Mouse (Mus musculus) ES-Bruce4 (cell line): ENCODE results near the gene Abhd12. TPM values are rescaled to one million over a fixed set of nuclear protein-coding genes. Genes with fewer than 3 reads are reported as not detected.

ENCODE experiments used
- H3K27ac ChIP-seq: 2 replicates; pipeline ENCODE4 v1.5.1; 2012; ENCODE audit warnings: low read length, inconsistent platforms; ENCODE audit not compliant: insufficient read depth
- H3K27me3 ChIP-seq: 2 replicates; pipeline ENCODE4 v1.6.1; 2012; ENCODE audit warnings: mild to moderate bottlenecking, low read length, inconsistent platforms; ENCODE audit not compliant: control insufficient read depth, poor library complexity, insufficient read depth, severe bottlenecking
- H3K36me3 ChIP-seq: 2 replicates; pipeline ENCODE4 v1.6.1; 2012; ENCODE audit warnings: inconsistent platforms, mild to moderate bottlenecking, low read length, moderate library complexity; ENCODE audit not compliant: control insufficient read depth, poor library complexity, insufficient read depth, severe bottlenecking
- H3K4me1 ChIP-seq: one replicate; pipeline ENCODE4 v1.8.1; 2011; ENCODE audit warnings: low read length; ENCODE audit not compliant: control insufficient read depth, insufficient read depth
- H3K4me3 ChIP-seq: 2 replicates; pipeline ENCODE4 v1.5.1; 2011; ENCODE audit warnings: low read depth, mild to moderate bottlenecking, low read length
- H3K9ac ChIP-seq: 2 replicates; pipeline ENCODE4 v1.6.1; 2012; ENCODE audit warnings: low read depth, mild to moderate bottlenecking, inconsistent platforms; ENCODE audit not compliant: poor library complexity, severe bottlenecking
- H3K9me3 ChIP-seq: replicated peaks from 2 replicates; pipeline ENCODE4 v1.6.1; 2012; ENCODE audit warnings: mild to moderate bottlenecking, low read length, inconsistent platforms; ENCODE audit not compliant: control insufficient read depth, poor library complexity, insufficient read depth, severe bottlenecking
- CTCF ChIP-seq: IDR thresholded peaks from one replicate; pipeline ENCODE4 v1.8.1; 2011; ENCODE audit warnings: low read depth, low read length
- EP300 ChIP-seq: IDR thresholded peaks from 2 replicates; pipeline ENCODE4 v1.6.1; 2011; ENCODE audit warnings: low read depth, low read length; ENCODE audit not compliant: insufficient read depth
- POLR2A ChIP-seq: IDR thresholded peaks from one replicate; pipeline ENCODE4 v1.8.1; 2011; ENCODE audit warnings: low read length; ENCODE audit not compliant: insufficient read depth
- polyA plus RNA-seq: library from polyadenylated mRNA; stranded (reverse); fragments of >200 nt; gene quantifications from 2 replicates; pipeline ENCODE4 v1.2.4, GENCODE M21; 2011; ENCODE audit warnings: low read depth; ENCODE audit not compliant: missing spikeins, insufficient read depth, insufficient read length

The Abhd12 gene
- polyA plus RNA-seq, 1 experiment = 31.3 TPM

- peak within 1 kb of the TSS; percentile 20 for H3K9ac ChIP-seq
- H3K9me3 ChIP-seq = no peaks in the 10 kb centered on the region
- no peaks in the 10 kb centered on the region for H3K27me3 ChIP-seq
- H3K4me3 ChIP-seq = peak within 1 kb of the TSS; percentile 93
- no peak within 1 kb of the TSS for H3K27ac ChIP-seq
- no peaks in the 10 kb centered on the region for H3K36me3 ChIP-seq
- TF ChIP-seq POLR2A = peak; percentile 60
- no peak for TF ChIP-seq EP300
- no peaks in the 10 kb centered on the region for H3K4me1 ChIP-seq
These were observed 118.0 kb downstream of the Abhd12 start, which contains the start of gene Pygb for GRCm38 (mm10) chr2:150786251-150787180. Gene Pygb (plus strand): TSS chr2:150786735.

- Histone ChIP-seq H3K9ac (no peak overlapping the region), H3K27ac (no peak overlapping the region), H3K27me3 (no peaks in the 10 kb centered on the region), H3K9me3 (peaks cover 4% of the 10 kb centered on the region; the same call in 1 of the 2 replicates), H3K4me3 (no peak overlapping the region), H3K36me3 (no peaks in the 10 kb centered on the region), H3K4me1 (no peaks in the 10 kb centered on the region)
- TF ChIP-seq CTCF (no peak), POLR2A (no peak), EP300 (no peak)
These were observed 121.7 kb downstream of the Abhd12 start for GRCm38 (mm10) chr2:150782801-150783200.

Other genes with a start within 250 kb of the Abhd12 start
- gene Acss1, start 236.2 kb downstream of the Abhd12 start, polyA plus RNA-seq = 9.8 and 10.4 TPM in 2 replicates
- gene Vsx1, start 215.4 kb downstream of the Abhd12 start, polyA plus RNA-seq = 0.57 and 0.58 TPM in 2 replicates
- gene Entpd6, start 155.7 kb downstream of the Abhd12 start, polyA plus RNA-seq = 28.1 and 29.6 TPM in 2 replicates
- gene Pygb, start 118.0 kb downstream of the Abhd12 start, polyA plus RNA-seq = 39.5 and 45.4 TPM in 2 replicates
- 47.0 and 53.0 TPM in 2 replicates for gene Gins1, start 659 bp upstream of the Abhd12 start, polyA plus RNA-seq
- gene Ninl, start 134.6 kb upstream of the Abhd12 start, polyA plus RNA-seq = 19.1 and 24.7 TPM in 2 replicates
- gene Nanp, start 134.7 kb upstream of the Abhd12 start, polyA plus RNA-seq = 18.0 and 20.0 TPM in 2 replicates
- not detected in 2 replicates for gene Gm14151, start 187.6 kb upstream of the Abhd12 start, polyA plus RNA-seq
- gene Gm14147, start 193.5 kb upstream of the Abhd12 start, polyA plus RNA-seq = not detected in 2 replicates